Mouse (Mus musculus) kidney, postnatal 36 days (tissue): ENCODE measurements around the gene Asap2.
A peak's percentile ranks its signal among the peaks of the same experiment; 100 is the strongest.

Experiments used
- DNase-seq, 2 experiments: peaks; one replicate each; pipeline ENCODE4 v3.0.0; 2021 to 2022; ENCODE audit warnings: mixed read lengths in 2 of 2

Gene Asap2

GRCm38 (mm10) chr12:21214551-21215165 is 224.4 kb downstream of the Asap2 start:
- DNase-seq: no peak

GRCm38 (mm10) chr12:21217776-21218444 is 227.7 kb downstream of the Asap2 start:
- DNase-seq: no peak

- DNase-seq: no peak
Observed at GRCm38 (mm10) chr12:21220596-21220995, 230.3 kb downstream of the Asap2 start.

- no peak for DNase-seq
Observed at GRCm38 (mm10) chr12:21223923-21224322, 233.7 kb downstream of the Asap2 start.

- peak in 1 of 2 experiments; percentile 33 for DNase-seq
Observed at GRCm38 (mm10) chr12:21225358-21225757, 235.1 kb downstream of the Asap2 start.

GRCm38 (mm10) chr12:21226316-21226715 is 236.1 kb downstream of the Asap2 start:
- no peak for DNase-seq

GRCm38 (mm10) chr12:21227076-21227980 is 237.1 kb downstream of the Asap2 start:
- peak; percentile 91 to 94 for DNase-seq

GRCm38 (mm10) chr12:21228650-21229049 is 238.4 kb downstream of the Asap2 start:
- DNase-seq: no peak

GRCm38 (mm10) chr12:21229076-21229918 is 239.0 kb downstream of the Asap2 start:
- no peak for DNase-seq

- DNase-seq: no peak
Observed at GRCm38 (mm10) chr12:21233727-21234126, 243.5 kb downstream of the Asap2 start.

- no peak for DNase-seq
Observed at GRCm38 (mm10) chr12:21234560-21234959, 244.3 kb downstream of the Asap2 start.

- DNase-seq: no peak
Observed at GRCm38 (mm10) chr12:21241965-21242364, 251.7 kb downstream of the Asap2 start.

GRCm38 (mm10) chr12:21244375-21244960 is 254.2 kb downstream of the Asap2 start:
- DNase-seq: no peak

GRCm38 (mm10) chr12:21247711-21248392 is 257.6 kb downstream of the Asap2 start:
- no peak for DNase-seq

- DNase-seq: peak; percentile 24 to 62
Observed at GRCm38 (mm10) chr12:21260494-21261256, 270.4 kb downstream of the Asap2 start.

GRCm38 (mm10) chr12:21261521-21261920 is 271.3 kb downstream of the Asap2 start:
- DNase-seq: peak in 1 of 2 experiments; percentile 11

- DNase-seq: no peak
Observed at GRCm38 (mm10) chr12:21263256-21263655, 273.0 kb downstream of the Asap2 start.

- DNase-seq: peak; percentile 66 to 78
Observed at GRCm38 (mm10) chr12:21264241-21264640, 274.0 kb downstream of the Asap2 start.

GRCm38 (mm10) chr12:21264970-21265369 is 274.7 kb downstream of the Asap2 start:
- DNase-seq: no peak

- DNase-seq: no peak
Observed at GRCm38 (mm10) chr12:21265501-21265900, 275.2 kb downstream of the Asap2 start.
